Mouse (Mus musculus) brain, adult 10 weeks (tissue): ENCODE measurements around the gene Stat3. TPM values are rescaled to one million over a fixed set of nuclear protein-coding genes. Genes with fewer than 3 reads are reported as not detected.

Experiments used
- polyA plus RNA-seq: library from polyadenylated mRNA; stranded (reverse); fragments of 350-450 nt; fragmentation: Illumina TruSeq; extraction: RNeasy Lipid Tissue Mini Kit (QIAGEN cat#74804); gene quantifications from one replicate; pipeline ENCODE4 v1.2.3, GENCODE M21; 2015; ENCODE audit warnings: low read depth, low replicate concordance

Stat3 gene
- polyA plus RNA-seq = 26.4 TPM

DNA sequence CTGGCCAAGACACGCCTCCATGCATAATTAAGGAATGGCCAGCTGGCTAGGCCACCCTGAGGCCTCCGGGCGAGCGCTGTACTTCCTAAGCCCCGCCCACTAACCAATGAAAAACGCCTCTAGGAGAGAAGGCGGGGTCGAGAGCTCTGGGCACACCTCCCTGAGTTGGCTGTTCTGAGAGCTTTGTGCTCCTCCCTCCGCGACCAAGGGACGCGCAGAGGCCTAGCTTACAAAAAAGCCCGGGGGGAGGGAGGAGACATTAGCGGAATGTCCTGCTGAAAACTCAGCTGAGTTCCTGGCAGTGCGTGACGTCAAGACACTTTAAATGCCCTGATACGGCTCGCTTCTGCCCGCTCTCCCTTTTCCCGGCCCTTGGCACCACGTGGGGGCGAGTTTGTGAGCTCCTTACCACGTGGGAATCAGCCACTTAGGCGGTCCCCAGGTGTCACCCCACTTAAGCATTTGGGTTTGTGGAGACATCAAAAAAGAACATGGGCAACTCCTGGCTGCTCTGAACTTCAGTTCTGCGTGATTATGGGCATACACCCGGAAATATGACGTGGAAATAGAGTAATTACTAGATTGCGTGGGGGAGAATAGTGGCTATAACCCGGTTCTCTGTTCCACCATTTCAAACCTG lies at the start of gene Stat3:
Gene Stat3 (minus strand): TSS at position 29 of the 640 bp plus-strand sequence.

DNA sequence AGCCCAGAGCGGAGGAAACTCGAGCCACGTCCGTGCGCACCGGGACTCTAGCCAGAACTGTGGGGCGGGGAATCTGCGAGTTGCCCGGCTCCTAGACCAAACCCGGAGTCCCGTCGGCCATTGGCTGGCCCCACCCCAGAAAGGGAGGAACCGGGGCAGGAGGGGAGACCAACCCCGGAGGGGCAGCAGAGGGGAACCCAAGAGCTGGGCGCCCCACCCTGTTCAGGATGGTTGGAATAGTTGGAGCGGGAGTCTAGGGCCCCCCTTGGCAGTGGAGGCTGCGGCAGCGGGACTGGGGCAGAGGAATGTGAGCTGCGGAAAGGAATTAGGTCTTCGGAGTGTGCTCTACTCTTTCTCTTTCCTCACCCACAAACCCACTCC lies 31.2 kb upstream of the Stat3 start, which contains the start of gene Cavin1:
Gene Cavin1 (minus strand): TSS at position 331 of the 381 bp plus-strand sequence.

DNA sequence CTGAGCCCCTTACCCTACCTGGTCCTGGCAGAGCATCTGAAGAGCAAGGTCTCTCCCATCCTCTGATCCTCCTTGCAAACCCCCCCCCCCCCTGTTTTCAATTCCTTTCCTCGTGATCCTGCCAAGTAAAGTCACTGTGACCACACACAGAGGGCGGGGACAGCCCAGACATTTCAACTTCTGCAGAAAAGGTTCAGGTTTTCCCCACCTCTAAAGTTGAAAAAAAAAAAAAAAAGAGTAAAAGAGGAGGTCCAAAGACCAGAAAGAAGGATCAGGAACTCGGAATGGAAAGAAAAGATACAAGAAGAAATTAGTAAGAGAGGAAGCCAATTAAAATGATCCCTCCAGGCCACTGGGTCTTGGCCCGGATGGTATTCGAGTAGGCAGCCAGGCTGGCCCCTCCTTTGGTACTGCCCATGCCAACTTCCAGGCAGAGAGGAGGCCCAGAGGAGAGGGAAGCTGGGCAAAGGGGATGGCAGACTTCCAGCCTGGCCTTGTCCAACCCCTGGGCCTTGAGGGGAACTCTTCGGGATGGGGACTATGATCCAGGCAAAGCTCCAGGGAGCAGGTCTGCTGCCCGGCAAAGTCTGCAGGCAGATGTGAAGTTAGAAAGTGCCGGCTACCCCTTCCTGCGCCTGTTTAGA lies 80.3 kb downstream of the Stat3 start, which contains the start of gene Stat5a:
Gene Stat5a (plus strand): TSS at position 417 of the 644 bp plus-strand sequence.

DNA sequence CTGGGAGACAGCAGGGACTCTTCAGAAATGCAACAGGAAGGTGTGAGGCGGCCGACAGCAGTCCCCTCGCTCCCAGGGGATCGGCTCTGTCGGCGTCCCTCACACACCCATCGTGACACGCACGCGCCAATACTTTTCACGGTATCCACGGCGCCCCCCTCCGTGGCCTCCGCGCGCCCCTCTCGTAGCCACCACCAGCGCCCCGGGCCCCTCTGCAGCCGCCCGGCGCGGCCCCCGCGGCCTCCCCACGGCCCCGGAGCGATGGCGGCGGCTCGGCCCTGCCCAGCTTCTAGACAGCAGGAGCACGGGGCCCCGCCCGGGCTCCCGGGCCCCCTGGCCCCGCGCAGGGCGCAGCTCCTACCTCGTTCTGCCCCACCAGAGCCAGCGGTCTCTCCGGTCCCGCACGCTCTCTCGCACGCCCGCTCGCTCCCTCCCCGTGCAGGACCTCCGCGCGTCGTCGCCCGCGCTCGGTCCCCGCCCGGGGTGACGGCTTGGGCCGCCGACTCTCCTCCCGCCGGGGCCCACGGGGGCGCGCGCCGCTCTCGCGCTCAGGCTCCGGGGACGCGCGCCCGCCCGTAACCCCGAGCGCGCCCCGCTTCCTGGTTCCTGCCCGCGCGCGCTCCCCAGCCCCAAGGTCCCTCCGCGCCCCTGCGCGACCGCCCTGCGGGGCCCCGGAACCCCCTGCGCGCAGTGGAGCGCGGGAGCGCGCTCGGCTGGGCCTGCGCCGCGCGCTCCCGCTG lies 89.1 kb downstream of the Stat3 start, which contains the start of gene Stat5b:
Gene Stat5b (minus strand): TSS at position 687 of the 740 bp plus-strand sequence.

Other genes with a start within 250 kb of the Stat3 start
- gene Zfp385c, start 247.1 kb downstream of the Stat3 start, polyA plus RNA-seq = 0.42 TPM
- gene Dhx58, start 235.3 kb downstream of the Stat3 start, polyA plus RNA-seq = 2.4 TPM
- 53.7 TPM for gene Kat2a, start 227.1 kb downstream of the Stat3 start, polyA plus RNA-seq
- not detected for gene Hspb9, start 225.7 kb downstream of the Stat3 start, polyA plus RNA-seq
- 175 TPM for gene Rab5c, start 201.3 kb downstream of the Stat3 start, polyA plus RNA-seq
- 9.3 TPM for gene Kcnh4, start 179.6 kb downstream of the Stat3 start, polyA plus RNA-seq
- gene Hcrt, start 176.6 kb downstream of the Stat3 start, polyA plus RNA-seq = not detected
- gene Ghdc, start 168.6 kb downstream of the Stat3 start, polyA plus RNA-seq = 7.5 TPM
- 16.9 TPM for gene Stat5b, start 88.8 kb downstream of the Stat3 start, polyA plus RNA-seq
- gene Stat5a, start 80.2 kb downstream of the Stat3 start, polyA plus RNA-seq = 1.1 TPM
- 12.8 TPM for gene Cavin1, start 31.3 kb upstream of the Stat3 start, polyA plus RNA-seq
- gene Atp6v0a1, start 69.9 kb upstream of the Stat3 start, polyA plus RNA-seq = 258 TPM
- 6.4 TPM for gene Naglu, start 130.5 kb upstream of the Stat3 start, polyA plus RNA-seq
- gene Hsd17b1, start 138.9 kb upstream of the Stat3 start, polyA plus RNA-seq = not detected
- gene Coasy, start 143.0 kb upstream of the Stat3 start, polyA plus RNA-seq = 25.5 TPM
- gene Mlx, start 147.7 kb upstream of the Stat3 start, polyA plus RNA-seq = 77.5 TPM
- 3.9 TPM for gene Psmc3ip, start 155.9 kb upstream of the Stat3 start, polyA plus RNA-seq
- 62.6 TPM for gene Retreg3, start 180.4 kb upstream of the Stat3 start, polyA plus RNA-seq
- 52.4 TPM for gene Tubg1, start 180.4 kb upstream of the Stat3 start, polyA plus RNA-seq
- 62.0 TPM for gene Tubg2, start 216.4 kb upstream of the Stat3 start, polyA plus RNA-seq
- gene Cntnap1, start 231.0 kb upstream of the Stat3 start, polyA plus RNA-seq = 98.9 TPM
- gene Plekhh3, start 231.8 kb upstream of the Stat3 start, polyA plus RNA-seq = 7.8 TPM
- gene Ccr10, start 235.9 kb upstream of the Stat3 start, polyA plus RNA-seq = not detected